Mouse (Mus musculus) forebrain, embryonic 13.5 days (tissue): ENCODE data around the gene Gsc. TPM values are rescaled to one million over a fixed set of nuclear protein-coding genes. Genes with fewer than 3 reads are reported as not detected.

Source experiments
- ATAC-seq: fragments of 200-750 bp; cut with Nextera tagmentation; 2 replicates; pipeline ENCODE4 v1.8.0; 2017
- H3K27ac ChIP-seq: fragments of 300-500 bp; sonication (generic); 2 replicates; pipeline ENCODE4 v1.5.1; 2015; ENCODE audit warnings: inconsistent platforms, mild to moderate bottlenecking, moderate library complexity
- H3K27me3 ChIP-seq: fragments of 300-500 bp; sonication (generic); 2 replicates; pipeline ENCODE4 v1.6.1; 2015; ENCODE audit warnings: mild to moderate bottlenecking, inconsistent platforms
- H3K36me3 ChIP-seq: fragments of 300-500 bp; sonication (generic); 2 replicates; pipeline ENCODE4 v1.6.1; 2015; ENCODE audit warnings: mild to moderate bottlenecking, inconsistent platforms; ENCODE audit not compliant: poor library complexity, severe bottlenecking
- H3K4me1 ChIP-seq: fragments of 300-500 bp; sonication (generic); 2 replicates; pipeline ENCODE4 v1.6.1; 2015; ENCODE audit warnings: inconsistent platforms
- H3K4me2 ChIP-seq: fragments of 300-500 bp; sonication (generic); 2 replicates; pipeline ENCODE4 v1.6.1; 2015; ENCODE audit warnings: inconsistent platforms, mild to moderate bottlenecking, moderate library complexity
- H3K4me3 ChIP-seq: fragments of 300-500 bp; sonication (generic); 2 replicates; pipeline ENCODE4 v1.5.1; 2015; ENCODE audit warnings: mild to moderate bottlenecking, inconsistent platforms
- H3K9ac ChIP-seq: fragments of 300-500 bp; sonication (generic); 2 replicates; pipeline ENCODE4 v1.6.1; 2015; ENCODE audit warnings: mild to moderate bottlenecking, inconsistent platforms
- H3K9me3 ChIP-seq: fragments of 300-500 bp; sonication (generic); replicated peaks from 2 replicates; pipeline ENCODE4 v1.6.1; 2016; ENCODE audit warnings: inconsistent platforms
- WGBS: fragments of 180-500 bp; shearing (Covaris S2); methylation state at CpG from one replicate; pipeline ENCODE4 v1.1.7; 2015; 5-methylcytosine and 5-hydroxymethylcytosine counted together
- polyA plus RNA-seq: library from polyadenylated mRNA; unstranded; fragments of >200 nt; fragmentation: Nextera tagmentation; extraction: Ambion mirVana; gene quantifications from 2 replicates; pipeline ENCODE4 v1.2.1, GENCODE M21; 2015

Gene Gsc
- polyA plus RNA-seq, 1 experiment from 2014 or later = not detected

- no peaks in the 10 kb centered on the region for H3K9me3 ChIP-seq
- ATAC-seq = no peak
- H3K4me3 ChIP-seq = peak overlapping the region; percentile 6; the same call in 1 of the 2 replicates
- WGBS = under 1% methylated on average over 42 of the region's 42 CpGs
- H3K4me2 ChIP-seq = peak overlapping the region; percentile 4; the same call in 1 of the 2 replicates
- peaks cover 96% of the 10 kb centered on the region for H3K27me3 ChIP-seq
- H3K9ac ChIP-seq = no peak overlapping the region
- H3K36me3 ChIP-seq = no peaks in the 10 kb centered on the region
- peaks cover 46% of the 10 kb centered on the region for H3K4me1 ChIP-seq
- no peak overlapping the region for H3K27ac ChIP-seq
These were observed 1.2 kb upstream of the Gsc start for GRCm38 (mm10) chr12:104474191-104474871.

DNA sequence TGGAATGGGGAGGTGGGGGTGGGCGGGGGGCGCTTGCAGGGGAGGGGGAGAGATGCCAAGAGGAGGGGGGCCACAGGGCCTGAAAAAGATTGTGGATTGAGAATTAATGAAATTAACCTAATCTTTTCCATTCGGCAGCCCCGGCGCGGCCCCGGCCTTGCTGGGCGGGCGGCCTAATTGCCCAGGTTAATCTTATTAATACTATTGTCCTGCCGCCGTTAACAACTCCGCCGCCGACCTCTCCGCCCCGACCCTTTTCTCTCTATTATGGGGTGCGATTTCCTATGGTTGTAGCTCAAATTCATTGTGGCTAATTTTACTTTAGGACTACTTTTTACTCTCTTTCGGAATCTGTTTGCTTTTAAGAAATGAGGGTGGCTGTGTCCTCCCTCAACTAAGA lies 362 bp upstream of the Gsc start:
- Histone ChIP-seq H3K9me3 (no peaks in the 10 kb centered on the region), H3K9ac (no peak overlapping the region; the same call in 1 of the 2 replicates), H3K4me2 (peak overlapping the region; percentile 81), H3K4me3 (peak overlapping the region; percentile 48), H3K27me3 (peaks cover 99% of the 10 kb centered on the region), H3K4me1 (peaks cover 45% of the 10 kb centered on the region), H3K27ac (no peak overlapping the region), H3K36me3 (no peaks in the 10 kb centered on the region)
- WGBS = 0% methylated on average over 16 of the region's 18 CpGs
- ATAC-seq = no peak

GRCm38 (mm10) chr12:104472218-104472525 lies 958 bp downstream of the Gsc start:
- Histone ChIP-seq H3K9me3 (no peaks in the 10 kb centered on the region), H3K4me1 (peaks cover 42% of the 10 kb centered on the region), H3K4me2 (peak overlapping the region; percentile 81), H3K4me3 (peak overlapping the region; percentile 48), H3K9ac (no peak overlapping the region), H3K27ac (no peak overlapping the region), H3K36me3 (no peaks in the 10 kb centered on the region), H3K27me3 (peaks cover 99% of the 10 kb centered on the region)
- ATAC-seq = no peak
- WGBS = under 1% methylated on average over 25 of the region's 25 CpGs

GRCm38 (mm10) chr12:104471351-104472217 lies 1.5 kb downstream of the Gsc start:
- no peaks in the 10 kb centered on the region for H3K36me3 ChIP-seq
- H3K4me1 ChIP-seq = peaks cover 42% of the 10 kb centered on the region
- H3K4me3 ChIP-seq = peak overlapping the region; percentile 48
- H3K4me2 ChIP-seq = peak overlapping the region; percentile 81
- no peak overlapping the region for H3K27ac ChIP-seq
- H3K27me3 ChIP-seq = peaks cover 97% of the 10 kb centered on the region
- no peak overlapping the region for H3K9ac ChIP-seq
- under 1% methylated on average over 54 of the region's 57 CpGs for WGBS
- no peaks in the 10 kb centered on the region for H3K9me3 ChIP-seq
- peak; percentile 36; the same call in 1 of the 2 replicates for ATAC-seq

GRCm38 (mm10) chr12:104470646-104471045 lies 2.5 kb downstream of the Gsc start:
- WGBS = 5% methylated on average over 6 of the region's 6 CpGs
- no peaks in the 10 kb centered on the region for H3K36me3 ChIP-seq
- H3K9ac ChIP-seq = no peak overlapping the region
- peaks cover 36% of the 10 kb centered on the region for H3K4me1 ChIP-seq
- H3K4me3 ChIP-seq = no peak overlapping the region
- ATAC-seq = no peak
- H3K4me2 ChIP-seq = no peak overlapping the region
- H3K27ac ChIP-seq = no peak overlapping the region
- no peaks in the 10 kb centered on the region for H3K9me3 ChIP-seq
- H3K27me3 ChIP-seq = peaks cover 96% of the 10 kb centered on the region

- Histone ChIP-seq H3K4me1 (peaks cover 28% of the 10 kb centered on the region), H3K4me3 (no peak overlapping the region), H3K9me3 (no peaks in the 10 kb centered on the region), H3K4me2 (no peak overlapping the region), H3K9ac (no peak overlapping the region), H3K27ac (no peak overlapping the region), H3K27me3 (peaks cover 83% of the 10 kb centered on the region), H3K36me3 (no peaks in the 10 kb centered on the region)
- ATAC-seq = no peak
- WGBS = 2% methylated on average over 4 of the region's 4 CpGs
These were observed 4.3 kb downstream of the Gsc start for GRCm38 (mm10) chr12:104468783-104469182.

- Histone ChIP-seq H3K27me3 (peaks cover 73% of the 10 kb centered on the region), H3K9ac (no peak overlapping the region), H3K4me2 (no peak overlapping the region), H3K27ac (no peak overlapping the region), H3K4me1 (peaks cover 14% of the 10 kb centered on the region), H3K9me3 (no peaks in the 10 kb centered on the region), H3K4me3 (no peak overlapping the region), H3K36me3 (no peaks in the 10 kb centered on the region)
- ATAC-seq = no peak
- 30% methylated on average over 6 of the region's 6 CpGs for WGBS
These were observed 5.8 kb downstream of the Gsc start for GRCm38 (mm10) chr12:104467372-104467771.

- peaks cover 10% of the 10 kb centered on the region for H3K4me1 ChIP-seq
- no peak overlapping the region for H3K27ac ChIP-seq
- no peaks in the 10 kb centered on the region for H3K9me3 ChIP-seq
- no peak overlapping the region for H3K4me2 ChIP-seq
- H3K9ac ChIP-seq = no peak overlapping the region
- ATAC-seq = no peak
- WGBS = 5% methylated on average over 7 of the region's 7 CpGs
- no peak overlapping the region for H3K4me3 ChIP-seq
- H3K27me3 ChIP-seq = peaks cover 68% of the 10 kb centered on the region
- no peaks in the 10 kb centered on the region for H3K36me3 ChIP-seq
These were observed 6.2 kb downstream of the Gsc start for GRCm38 (mm10) chr12:104466930-104467329.

GRCm38 (mm10) chr12:104461372-104461771 lies 11.8 kb downstream of the Gsc start:
- Histone ChIP-seq H3K4me1 (no peaks in the 10 kb centered on the region), H3K27ac (no peak overlapping the region), H3K9me3 (no peaks in the 10 kb centered on the region), H3K4me2 (no peak overlapping the region), H3K36me3 (no peaks in the 10 kb centered on the region), H3K9ac (no peak overlapping the region), H3K27me3 (peaks cover 25% of the 10 kb centered on the region), H3K4me3 (no peak overlapping the region)
- no peak for ATAC-seq
- WGBS = 13% methylated on average over 8 of the region's 8 CpGs

- Histone ChIP-seq H3K36me3 (no peaks in the 10 kb centered on the region), H3K4me1 (no peaks in the 10 kb centered on the region), H3K4me3 (no peak overlapping the region), H3K9me3 (no peaks in the 10 kb centered on the region), H3K4me2 (no peak overlapping the region), H3K9ac (no peak overlapping the region), H3K27ac (no peak overlapping the region), H3K27me3 (peaks cover 15% of the 10 kb centered on the region)
- ATAC-seq = no peak
- 59% methylated on average over 6 of the region's 6 CpGs for WGBS
These were observed 13.8 kb downstream of the Gsc start for GRCm38 (mm10) chr12:104459377-104459776.

DNA sequence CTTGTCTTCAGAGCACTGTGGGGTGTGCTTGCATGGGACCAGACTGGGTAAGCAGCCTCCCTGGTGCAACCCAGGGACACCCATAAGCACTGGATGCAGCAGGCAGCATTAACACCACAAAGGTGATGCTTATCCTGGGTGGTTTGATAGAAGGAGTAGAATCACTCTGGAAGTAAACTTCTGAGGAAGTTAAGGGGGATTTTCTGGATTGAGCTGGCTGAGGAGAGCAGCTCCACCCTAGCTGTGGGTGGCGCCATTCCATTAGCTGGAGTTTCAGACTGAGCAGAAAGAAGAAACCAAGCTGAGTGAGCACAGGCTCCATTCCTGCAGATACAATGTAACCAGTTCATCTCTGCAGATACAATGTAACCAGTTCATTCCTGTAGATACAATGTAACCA lies 20.1 kb downstream of the Gsc start:
- H3K36me3 ChIP-seq = no peaks in the 10 kb centered on the region
- H3K27me3 ChIP-seq = peaks cover 14% of the 10 kb centered on the region; the same call in 1 of the 2 replicates
- no peak overlapping the region for H3K9ac ChIP-seq
- ATAC-seq = no peak
- H3K4me1 ChIP-seq = no peaks in the 10 kb centered on the region
- H3K4me2 ChIP-seq = no peak overlapping the region
- no peaks in the 10 kb centered on the region for H3K9me3 ChIP-seq
- WGBS = 50% methylated on average over 1 of the region's 1 CpGs
- H3K27ac ChIP-seq = no peak overlapping the region
- H3K4me3 ChIP-seq = no peak overlapping the region

GRCm38 (mm10) chr12:104450257-104450656 lies 22.9 kb downstream of the Gsc start:
- Histone ChIP-seq H3K27ac (no peak overlapping the region), H3K4me1 (no peaks in the 10 kb centered on the region), H3K9me3 (no peaks in the 10 kb centered on the region), H3K36me3 (no peaks in the 10 kb centered on the region), H3K4me3 (no peak overlapping the region), H3K4me2 (no peak overlapping the region), H3K27me3 (peaks cover 14% of the 10 kb centered on the region; the same call in 1 of the 2 replicates), H3K9ac (no peak overlapping the region)
- WGBS = 87% methylated on average over 10 of the region's 10 CpGs
- ATAC-seq = no peak
